Mouse (Mus musculus): ENCODE data around the gene Usp45.

DNA sequence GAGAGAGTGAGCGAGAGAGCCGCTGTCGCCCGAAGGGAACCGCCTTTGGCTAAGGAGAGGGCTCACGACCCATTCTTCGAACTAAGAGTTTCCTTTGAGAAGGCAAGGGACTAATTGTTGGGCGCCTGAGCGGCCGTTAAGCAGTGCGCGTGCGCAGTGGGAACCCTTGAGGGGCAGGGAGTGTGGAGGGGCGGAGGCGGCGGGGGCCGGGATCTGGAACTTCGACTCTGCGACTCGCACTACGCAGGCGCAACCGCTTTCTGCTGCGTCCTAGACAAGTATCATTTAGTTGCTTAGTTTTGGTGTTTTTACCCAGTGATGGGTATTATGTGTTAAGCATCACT, 81.3 kb downstream of the Usp45 start:
- TF ChIP-seq POLR2A (IDR thresholded peaks at IDR 0.05; ENCODE audit: insufficient read depth, low read depth, low read length): peak; percentile 9; the same call in 1 of the 2 replicates
- no peak for TF ChIP-seq CTCF (IDR thresholded peaks at IDR 0.05)
- TF ChIP-seq EP300 (IDR thresholded peaks at IDR 0.05; ENCODE audit: insufficient read depth, low read depth, low read length): no peak

Measured in heart, adult 2 months (tissue).